Mouse (Mus musculus) liver, adult 2 months (tissue): ENCODE measurements around the gene Oasl2.

Source experiments
- CTCF ChIP-seq: fragments of 200-500 bp; IDR thresholded peaks from 2 replicates; pipeline ENCODE4 v1.5.1; 2011; ENCODE audit warnings: low read depth, low read length, control low read depth
- POLR2A ChIP-seq: fragments of 200-500 bp; IDR thresholded peaks from 2 replicates; pipeline ENCODE4 v1.6.1; 2011; ENCODE audit warnings: low read length, control low read depth; ENCODE audit not compliant: insufficient read depth; ENCODE audit errors: extremely low read depth

DNA sequence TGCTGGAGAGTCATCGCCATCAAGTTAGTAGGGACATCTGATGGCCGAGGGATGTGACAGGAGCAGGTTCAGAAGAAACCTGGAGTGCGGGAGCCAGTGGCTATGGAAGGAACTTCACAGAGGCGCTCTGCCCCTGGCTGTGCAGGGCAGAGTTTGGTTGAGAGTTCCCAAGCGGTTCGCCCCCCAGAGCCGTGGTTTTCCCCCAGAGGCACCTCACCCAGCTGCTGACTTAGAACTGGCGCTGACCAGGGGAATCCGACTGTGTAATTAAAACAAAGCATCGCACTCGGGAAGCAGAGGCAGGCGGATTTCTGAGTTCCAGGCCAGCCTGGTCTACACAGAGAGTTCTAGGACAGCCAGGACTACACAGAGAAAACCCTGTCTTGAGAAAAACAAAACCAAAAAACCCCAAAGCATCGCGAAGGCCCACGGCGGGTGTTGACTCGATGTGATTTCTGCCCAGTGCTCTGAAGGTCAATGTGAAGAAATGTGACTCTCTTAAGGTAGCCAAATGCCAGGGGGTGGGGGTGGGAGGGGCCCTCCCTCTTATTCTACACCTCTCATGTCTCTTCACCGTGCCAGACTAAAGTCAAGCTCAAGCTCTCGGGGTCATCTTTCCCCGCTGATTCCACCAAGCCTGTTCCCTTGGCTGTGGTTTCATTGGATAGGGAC, 45.0 kb upstream of the Oasl2 start:
- no peak for TF ChIP-seq CTCF
- no peak for TF ChIP-seq POLR2A
